Mouse (Mus musculus) CH12.LX (cell line): ENCODE measurements at regions not wholly inside any gene's neighbourhood (a gene's known extent, or its start where the extent isn't known, plus 50 kb on each side); places are given as distances from the start of the nearest gene placed in this dataset.

Experiments used
- DNase-seq: peaks from one replicate; pipeline ENCODE4 v3.0.0-alpha.2; 2013; ENCODE audit errors: extremely low read depth
- H3K27ac ChIP-seq: 2 replicates; pipeline ENCODE4 v1.5.1; 2012; ENCODE audit warnings: low read depth, mild to moderate bottlenecking, control low read depth, moderate library complexity; ENCODE audit not compliant: insufficient read depth
- H3K27me3 ChIP-seq: replicated peaks from 2 replicates; pipeline ENCODE3; 2012; ENCODE audit warnings: inconsistent platforms
- H3K36me3 ChIP-seq, 2 experiments: replicated peaks in 1 of 2; 2 replicates each; pipeline versions ENCODE3 to v1.6.1; 2012; ENCODE audit warnings: inconsistent platforms in 1 of 2, low read length in 1 of 2, mild to moderate bottlenecking in 1 of 2, mixed read lengths in 1 of 2, moderate library complexity in 1 of 2; ENCODE audit not compliant: control insufficient read depth in 1 of 2, insufficient read depth in 1 of 2
- H3K4me1 ChIP-seq, 2 experiments: 2 replicates each; pipeline ENCODE4 v1.6.1; 2012; ENCODE audit warnings: inconsistent platforms in 1 of 2, moderate library complexity in 1 of 2; ENCODE audit not compliant: insufficient read depth in 2 of 2, control insufficient read depth in 1 of 2
- H3K4me2 ChIP-seq: 2 replicates; pipeline ENCODE4 v1.6.1; 2012; ENCODE audit warnings: low read depth, mild to moderate bottlenecking, control low read depth; ENCODE audit not compliant: poor library complexity, insufficient read depth, severe bottlenecking
- H3K4me3 ChIP-seq, 3 experiments: fragments of 150-350 bp in 1 of 3; sonication (generic) in 1 of 3; replicated peaks in 1 of 3; 2 replicates each; pipeline versions ENCODE3 to v1.5.1; 2011 to 2012; ENCODE audit warnings: low read depth in 2 of 3, low read length in 2 of 3, mild to moderate bottlenecking in 2 of 3, moderate library complexity in 2 of 3, control low read depth in 1 of 3, improper control_type of control experiment in 1 of 3, inconsistent platforms in 1 of 3, mixed read lengths in 1 of 3; ENCODE audit not compliant: poor library complexity in 1 of 3
- H3K79me2 ChIP-seq: replicated peaks from 2 replicates; pipeline ENCODE4 v1.6.1; 2012; ENCODE audit warnings: mild to moderate bottlenecking, moderate library complexity; ENCODE audit not compliant: control insufficient read depth, poor library complexity, insufficient read depth, severe bottlenecking; ENCODE audit errors: extremely low read depth
- H3K9ac ChIP-seq: 2 replicates; pipeline ENCODE4 v1.6.1; 2012; ENCODE audit warnings: low read depth, mild to moderate bottlenecking, control low read depth, moderate library complexity; ENCODE audit not compliant: insufficient read depth
- H3K9me3 ChIP-seq: replicated peaks from 2 replicates; pipeline ENCODE3; 2012; ENCODE audit warnings: low read length, inconsistent platforms, mixed read lengths
- BHLHE40 ChIP-seq: IDR thresholded peaks from 2 replicates; pipeline ENCODE4 v1.6.1; 2011; ENCODE audit warnings: mild to moderate bottlenecking, low read depth, low read length, improper control_type of control experiment
- CHD1 ChIP-seq: IDR thresholded peaks from 2 replicates; pipeline ENCODE4 v1.6.1; 2012; ENCODE audit warnings: low read depth, low read length, improper control_type of control experiment, inconsistent platforms
- CTCF ChIP-seq, 2 experiments: IDR thresholded peaks in 1 of 2; conservative IDR thresholded peaks in 1 of 2; 2 replicates each; pipeline ENCODE4 v1.5.1; 2011 to 2012; ENCODE audit warnings: low read depth in 2 of 2, low read length in 2 of 2, improper control_type of control experiment in 1 of 2, inconsistent platforms in 1 of 2, mild to moderate bottlenecking in 1 of 2, moderate library complexity in 1 of 2
- ETS1 ChIP-seq: conservative IDR thresholded peaks from 2 replicates; pipeline ENCODE4 v1.6.1; 2012; ENCODE audit warnings: low read depth, mild to moderate bottlenecking, inconsistent platforms, low read length, improper control_type of control experiment, moderate library complexity
- IRF4 ChIP-seq: IDR thresholded peaks from 2 replicates; pipeline ENCODE4 v1.6.1; 2014; ENCODE audit warnings: low read depth, mild to moderate bottlenecking, inconsistent platforms, low read length, improper control_type of control experiment
- MAFK ChIP-seq: IDR thresholded peaks from 2 replicates; pipeline ENCODE4 v1.6.1; 2011; ENCODE audit warnings: low read length, improper control_type of control experiment; ENCODE audit not compliant: insufficient replicate concordance
- MAX ChIP-seq: IDR thresholded peaks from 2 replicates; pipeline ENCODE4 v1.6.1; 2011; ENCODE audit warnings: low read length, improper control_type of control experiment
- MAZ ChIP-seq: IDR thresholded peaks from 2 replicates; pipeline ENCODE4 v1.6.1; 2012; ENCODE audit warnings: low read depth, mild to moderate bottlenecking, inconsistent platforms, low read length, improper control_type of control experiment, moderate library complexity
- MEF2A ChIP-seq: IDR thresholded peaks from 2 replicates; pipeline ENCODE4 v1.6.1; 2014; ENCODE audit warnings: low read depth, mild to moderate bottlenecking, inconsistent platforms, low read length, improper control_type of control experiment, borderline replicate concordance
- MXI1 ChIP-seq: IDR thresholded peaks from 2 replicates; pipeline ENCODE4 v1.6.1; 2011; ENCODE audit warnings: mild to moderate bottlenecking, low read depth, low read length, improper control_type of control experiment
- NELFE ChIP-seq: IDR thresholded peaks from 2 replicates; pipeline ENCODE4 v1.6.1; 2011; ENCODE audit warnings: low read depth, low read length, improper control_type of control experiment
- NRF1 ChIP-seq: IDR thresholded peaks from 2 replicates; pipeline ENCODE4 v1.6.1; 2014; ENCODE audit warnings: low read depth, mild to moderate bottlenecking, inconsistent platforms, low read length, improper control_type of control experiment, moderate library complexity
- POLR2A ChIP-seq: IDR thresholded peaks from 2 replicates; pipeline ENCODE4 v1.6.1; 2011; ENCODE audit warnings: low read depth, mild to moderate bottlenecking, improper control_type of control experiment, low read length
- RCOR1 ChIP-seq: conservative IDR thresholded peaks from 2 replicates; pipeline ENCODE4 v1.6.1; 2012; ENCODE audit warnings: low read depth, mild to moderate bottlenecking, inconsistent platforms, low read length, improper control_type of control experiment
- TBP ChIP-seq: conservative IDR thresholded peaks from 2 replicates; pipeline ENCODE4 v1.6.1; 2011; ENCODE audit warnings: low read depth, low read length, improper control_type of control experiment
- USF1 ChIP-seq: IDR thresholded peaks from 2 replicates; pipeline ENCODE4 v1.6.1; 2014; ENCODE audit warnings: low read depth, mild to moderate bottlenecking, inconsistent platforms, low read length, improper control_type of control experiment
- USF2 ChIP-seq: conservative IDR thresholded peaks from 2 replicates; pipeline ENCODE4 v1.6.1; 2011; ENCODE audit warnings: low read depth, low read length, improper control_type of control experiment
- ZNF384 ChIP-seq: IDR thresholded peaks from 2 replicates; pipeline ENCODE4 v1.6.1; 2012; ENCODE audit warnings: low read depth, low read length, improper control_type of control experiment, inconsistent platforms
- dilution Hi-C: fragments of 300-500 bp; cut with MboI; formaldehyde crosslinking; loops from 2 replicates; pipeline ENCODE4 v1.14.3; 2020; ENCODE audit warnings: low sequenced_read_pairs; ENCODE audit not compliant: extremely low pct_unique_long_range_greater_than_20kb, extremely low pct_ligation_motif_present
- in situ Hi-C: fragments of 300-500 bp; cut with MboI; formaldehyde crosslinking; loops from 3 replicates; pipeline ENCODE4 v1.14.3; 2019; ENCODE audit warnings: low sequenced_read_pairs, low pct_ligation_motif_present, low pct_unique_long_range_greater_than_20kb, mixed read lengths

DNA sequence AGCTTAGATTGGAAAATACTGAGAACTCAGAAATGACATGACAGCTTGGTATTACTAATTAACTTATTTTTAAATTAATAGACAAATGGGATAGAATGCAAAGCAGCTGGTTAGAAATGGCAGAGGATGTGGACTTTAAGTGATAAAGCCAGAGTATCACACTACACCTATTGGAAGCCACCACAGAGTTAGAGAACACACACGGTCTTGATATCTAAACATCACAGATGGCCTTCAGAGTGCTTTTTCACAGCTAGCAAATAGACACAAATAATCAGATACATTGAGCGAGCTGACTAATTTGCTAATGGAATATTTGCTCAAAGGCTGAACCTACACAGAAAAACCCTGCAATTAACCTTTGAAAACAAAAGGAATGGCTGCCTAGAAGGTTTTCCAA is 272.9 kb downstream of the Hdgfl1 start:
- Histone ChIP-seq H3K27me3 (no peaks in the 10 kb centered on the region), H3K9ac (no peak overlapping the region), H3K4me1 (no peaks in the 10 kb centered on the region), H3K36me3 (no peaks in the 10 kb centered on the region), H3K4me3 (no peak overlapping the region), H3K9me3 (no peaks in the 10 kb centered on the region), H3K27ac (no peak overlapping the region), H3K4me2 (no peak overlapping the region), H3K79me2 (no peaks in the 10 kb centered on the region)
- in situ Hi-C loops (no loop called here), dilution Hi-C loops (no loop called here)
- TF ChIP-seq NELFE = no peak
- no peak for TF ChIP-seq CHD1
- no peak for TF ChIP-seq ZNF384
- TF ChIP-seq MAFK = no peak
- no peak for TF ChIP-seq MAZ
- TF ChIP-seq IRF4 = no peak
- TF ChIP-seq MAX = no peak
- DNase-seq = no peak

DNA sequence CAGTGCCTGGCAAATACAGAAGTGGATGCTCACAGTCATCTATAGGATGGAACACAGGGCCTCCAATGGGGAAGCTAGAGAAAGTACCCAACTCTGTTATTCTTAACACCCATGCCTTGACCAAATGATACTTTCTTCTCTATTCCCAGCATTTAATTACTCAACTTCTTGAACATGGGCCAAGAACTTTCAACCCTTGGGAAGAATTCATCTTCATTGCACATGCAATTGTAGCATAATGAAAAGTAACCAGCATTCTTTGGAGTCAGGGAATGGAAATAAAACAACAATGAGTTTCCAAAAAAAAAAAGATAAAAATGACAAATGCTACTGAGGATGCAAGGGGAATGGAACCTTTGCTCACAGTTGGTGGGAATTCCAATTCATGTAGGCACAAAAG is 274.1 kb downstream of the Hdgfl1 start:
- Histone ChIP-seq H3K4me3 (no peak overlapping the region), H3K79me2 (no peaks in the 10 kb centered on the region), H3K4me1 (no peaks in the 10 kb centered on the region), H3K36me3 (no peaks in the 10 kb centered on the region), H3K27me3 (no peaks in the 10 kb centered on the region), H3K9me3 (no peaks in the 10 kb centered on the region), H3K9ac (no peak overlapping the region), H3K4me2 (no peak overlapping the region), H3K27ac (no peak overlapping the region)
- no peak for DNase-seq
- TF ChIP-seq TBP (no peak), MEF2A (no peak), BHLHE40 (no peak), ETS1 (no peak), NRF1 (no peak), MXI1 (no peak), CTCF (conservative IDR thresholded peaks at IDR 0.05 in 1 of 2, IDR thresholded peaks at IDR 0.05 in 1 of 2; ENCODE audit: low read depth in 2 of 2, low read length in 2 of 2) (no peak), POLR2A (no peak), USF2 (no peak), MAX (no peak), RCOR1 (no peak), USF1 (no peak)
- in situ Hi-C loops (no loop called here), dilution Hi-C loops (no loop called here)
